Mouse (Mus musculus): ENCODE measurements around the gene Slc25a5.

Gene Slc25a5

DNA sequence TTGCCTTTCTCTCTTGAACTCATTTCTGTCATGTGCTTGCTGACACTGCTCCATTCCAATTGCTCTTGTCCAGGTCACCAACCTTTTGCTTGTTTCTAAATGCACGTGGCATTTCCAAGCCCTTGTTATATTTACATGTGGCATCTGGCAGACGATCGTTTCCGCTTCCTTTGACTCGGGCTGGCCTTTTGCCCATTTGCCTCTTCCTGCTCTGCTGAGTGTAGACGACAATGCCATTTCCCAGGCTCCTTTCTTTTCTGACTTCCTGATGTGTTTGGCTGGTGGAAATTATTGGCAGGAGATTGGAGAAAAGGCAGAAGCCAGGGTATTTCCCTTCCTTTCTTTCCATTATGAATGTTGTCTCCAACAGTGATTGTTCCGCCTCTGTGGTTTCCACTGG is 43.9 kb downstream of the Slc25a5 start:
- no peak for DNase-seq (ENCODE audit: low spot score)

DNA sequence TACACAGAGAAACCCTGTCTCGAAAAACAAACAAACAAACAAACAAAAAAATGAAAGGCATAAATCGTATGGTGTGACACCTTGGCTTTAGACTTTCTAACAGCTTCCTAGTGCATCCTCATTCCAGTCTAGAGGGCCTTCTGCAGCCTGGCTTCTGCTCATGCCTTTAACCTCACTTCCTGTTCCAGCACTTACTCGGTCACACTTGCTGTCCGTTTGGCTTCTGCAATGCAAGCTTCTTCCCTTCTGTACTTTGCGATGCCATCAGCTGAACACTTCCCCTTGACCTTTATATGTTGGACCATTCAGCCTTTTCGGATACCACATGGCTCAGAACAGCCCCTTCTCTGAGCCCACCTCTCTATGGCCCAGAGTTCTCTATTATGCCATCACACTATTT is 46.2 kb downstream of the Slc25a5 start:
- DNase-seq (ENCODE audit: low spot score), result no peak

DNA sequence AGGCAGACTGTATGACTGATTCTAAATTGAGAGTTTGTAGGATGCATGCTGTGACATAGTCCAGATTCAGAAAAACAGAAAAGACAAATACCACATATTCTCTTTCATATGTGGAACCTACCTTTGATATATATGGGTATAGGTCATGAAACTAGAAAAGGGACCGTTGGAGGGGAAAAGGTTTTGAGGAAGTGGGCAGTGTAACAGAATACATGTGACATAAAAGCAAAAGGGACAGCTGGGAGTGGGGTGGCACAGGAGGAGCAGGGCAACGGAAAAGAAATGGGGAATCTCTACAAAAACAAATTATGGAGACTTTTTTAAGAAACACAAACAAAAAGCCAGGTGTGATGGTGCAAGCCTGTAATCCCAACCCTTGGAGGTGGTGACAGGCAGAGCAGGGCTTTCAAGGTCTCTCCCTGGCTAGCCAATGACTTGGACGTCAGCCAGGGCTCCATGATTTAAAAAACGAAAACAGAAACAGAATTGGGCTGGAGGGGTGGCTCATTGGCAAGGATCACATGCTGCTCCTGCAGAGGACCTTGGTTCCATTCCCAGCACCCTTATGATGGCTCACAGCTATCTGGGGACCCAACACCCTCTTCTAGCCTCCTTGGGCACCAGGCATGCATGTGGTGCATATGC is 48.0 kb downstream of the Slc25a5 start:
- DNase-seq (ENCODE audit: low spot score), result no peak

DNA sequence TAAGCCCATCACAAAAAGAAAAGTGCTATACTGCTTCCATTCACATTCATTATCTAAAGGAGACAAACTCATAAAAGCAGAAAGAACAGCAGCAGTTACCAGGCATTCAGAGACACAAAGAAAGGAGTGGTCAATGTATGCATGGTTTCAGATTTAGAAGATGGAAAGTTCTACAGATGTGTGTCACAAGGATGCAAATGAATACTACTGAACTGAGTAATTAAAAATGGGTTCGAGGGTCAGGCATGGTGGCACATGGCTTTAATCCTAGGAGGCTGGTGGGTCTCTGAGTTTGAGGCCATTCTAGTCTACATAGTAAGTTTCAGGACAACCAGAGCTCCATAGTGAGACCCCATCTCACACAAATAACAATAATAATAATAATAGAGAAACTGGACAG is 51.7 kb downstream of the Slc25a5 start:
- no peak for DNase-seq (ENCODE audit: low spot score)

Data from layer of hippocampus, adult 11-12 months (tissue).